Mouse (Mus musculus) stomach, embryonic 14.5 days (tissue): ENCODE data around the gene Akna. TPM values are rescaled to one million over a fixed set of nuclear protein-coding genes. Genes with fewer than 3 reads are reported as not detected.

Experiments
- ATAC-seq: fragments of 200-750 bp; cut with Nextera tagmentation; 2 replicates; pipeline ENCODE4 v1.8.0; 2017; ENCODE audit warnings: low read depth, moderate TSS enrichment; ENCODE audit not compliant: insufficient number of reproducible peaks, insufficient read depth, low FRiP score
- H3K27ac ChIP-seq: fragments of 300-500 bp; sonication (generic); 2 replicates; pipeline ENCODE4 v1.5.1; 2014; ENCODE audit warnings: mild to moderate bottlenecking, low read length, moderate library complexity, mixed read lengths
- H3K27me3 ChIP-seq: fragments of 300-500 bp; sonication (generic); 2 replicates; pipeline ENCODE4 v1.6.1; 2014; ENCODE audit warnings: low read length, control low read depth, mixed read lengths; ENCODE audit not compliant: control insufficient read depth, insufficient read depth
- H3K36me3 ChIP-seq: fragments of 300-500 bp; sonication (generic); 2 replicates; pipeline ENCODE4 v1.6.1; 2014; ENCODE audit warnings: mild to moderate bottlenecking, control low read depth, low read length, moderate library complexity, mixed read lengths; ENCODE audit not compliant: control insufficient read depth, insufficient read depth
- H3K4me1 ChIP-seq: fragments of 300-500 bp; sonication (generic); 2 replicates; pipeline ENCODE4 v1.6.1; 2014; ENCODE audit warnings: low read length, control low read depth, mixed read lengths; ENCODE audit not compliant: control insufficient read depth, insufficient read depth
- H3K4me2 ChIP-seq: fragments of 300-500 bp; sonication (generic); replicated peaks from 2 replicates; pipeline ENCODE4 v1.6.1; 2014; ENCODE audit warnings: low read depth, low read length, control low read depth
- H3K4me3 ChIP-seq: fragments of 300-500 bp; sonication (generic); 2 replicates; pipeline ENCODE4 v1.5.1; 2014; ENCODE audit warnings: low read depth, low read length, control low read depth
- H3K9ac ChIP-seq: fragments of 300-500 bp; sonication (generic); replicated peaks from 2 replicates; pipeline ENCODE4 v1.6.1; 2014; ENCODE audit warnings: low read depth, mild to moderate bottlenecking, control low read depth, low read length, moderate library complexity, mixed read lengths
- H3K9me3 ChIP-seq: fragments of 300-500 bp; sonication (generic); 2 replicates; pipeline ENCODE4 v1.6.1; 2016; ENCODE audit warnings: low read depth, low read length, control low read depth; ENCODE audit not compliant: control insufficient read depth
- WGBS: fragments of 180-500 bp; shearing (Covaris S2); extraction: QIAGEN DNeasy Blood & Tissue Kit; methylation state at CpG from one replicate; pipeline ENCODE4 v1.1.7; 2014; 5-methylcytosine and 5-hydroxymethylcytosine counted together
- polyA plus RNA-seq: library from polyadenylated mRNA; unstranded; fragments of >200 nt; fragmentation: Nextera tagmentation; extraction: Ambion mirVana; gene quantifications from 2 replicates; pipeline ENCODE4 v1.2.1, GENCODE M21; 2014

Gene Akna
- polyA plus RNA-seq, 1 experiment from 2014 or later: 6.9 TPM

GRCm38 (mm10) chr4:63370897-63371296 lies 32.3 kb downstream of the Akna start:
- Histone ChIP-seq H3K4me3 (no peak overlapping the region), H3K27me3 (no peaks in the 10 kb centered on the region), H3K36me3 (peaks cover 33% of the 10 kb centered on the region; the same call in 1 of the 2 replicates), H3K4me1 (no peaks in the 10 kb centered on the region), H3K27ac (no peak overlapping the region), H3K4me2 (no peak overlapping the region), H3K9ac (no peak overlapping the region), H3K9me3 (no peaks in the 10 kb centered on the region)
- ATAC-seq: no peak
- 58% methylated on average over 7 of the region's 7 CpGs for WGBS

GRCm38 (mm10) chr4:63368577-63368976 lies 34.6 kb downstream of the Akna start:
- H3K27me3 ChIP-seq: no peaks in the 10 kb centered on the region
- no peak overlapping the region for H3K27ac ChIP-seq
- no peaks in the 10 kb centered on the region for H3K4me1 ChIP-seq
- WGBS: 14% methylated on average over 4 of the region's 4 CpGs
- H3K36me3 ChIP-seq: peaks cover 29% of the 10 kb centered on the region; the same call in 1 of the 2 replicates
- no peak overlapping the region for H3K4me3 ChIP-seq
- H3K9ac ChIP-seq: no peak overlapping the region
- no peak overlapping the region for H3K4me2 ChIP-seq
- ATAC-seq: peak; percentile 8; the same call in 1 of the 2 replicates
- H3K9me3 ChIP-seq: no peaks in the 10 kb centered on the region

- Histone ChIP-seq H3K27ac (no peak within 1 kb of the TSS), H3K4me1 (no peaks in the 10 kb centered on the region), H3K36me3 (no peaks in the 10 kb centered on the region), H3K27me3 (no peaks in the 10 kb centered on the region), H3K4me2 (no peak within 1 kb of the TSS), H3K9ac (no peak within 1 kb of the TSS), H3K9me3 (no peaks in the 10 kb centered on the region), H3K4me3 (no peak within 1 kb of the TSS)
- 78% methylated on average over 5 of the region's 5 CpGs for WGBS
- ATAC-seq: no peak
These were observed 41.0 kb downstream of the Akna start, which contains the start of gene Orm2 for GRCm38 (mm10) chr4:63362150-63362549. Gene Orm2 (plus strand): TSS chr4:63362449.

GRCm38 (mm10) chr4:63359861-63360260 lies 43.3 kb downstream of the Akna start:
- no peaks in the 10 kb centered on the region for H3K4me1 ChIP-seq
- H3K27ac ChIP-seq: no peak overlapping the region
- no peaks in the 10 kb centered on the region for H3K36me3 ChIP-seq
- H3K4me3 ChIP-seq: no peak overlapping the region
- no peaks in the 10 kb centered on the region for H3K27me3 ChIP-seq
- 85% methylated on average over 6 of the region's 6 CpGs for WGBS
- no peak for ATAC-seq
- no peak overlapping the region for H3K4me2 ChIP-seq
- H3K9me3 ChIP-seq: no peaks in the 10 kb centered on the region
- H3K9ac ChIP-seq: no peak overlapping the region

GRCm38 (mm10) chr4:63356981-63357570 lies 46.1 kb downstream of the Akna start:
- Histone ChIP-seq H3K36me3 (no peaks in the 10 kb centered on the region), H3K4me2 (no peak overlapping the region), H3K27ac (no peak overlapping the region), H3K9me3 (no peaks in the 10 kb centered on the region), H3K4me3 (no peak overlapping the region), H3K9ac (no peak overlapping the region), H3K4me1 (no peaks in the 10 kb centered on the region), H3K27me3 (no peaks in the 10 kb centered on the region)
- ATAC-seq: no peak
- WGBS: 56% methylated on average over 2 of the region's 2 CpGs

- no peak within 1 kb of the TSS for H3K9ac ChIP-seq
- H3K27me3 ChIP-seq: no peaks in the 10 kb centered on the region
- H3K27ac ChIP-seq: no peak within 1 kb of the TSS
- no peak for ATAC-seq
- WGBS: 92% methylated on average over 4 of the region's 4 CpGs
- no peaks in the 10 kb centered on the region for H3K36me3 ChIP-seq
- no peaks in the 10 kb centered on the region for H3K4me1 ChIP-seq
- no peaks in the 10 kb centered on the region for H3K9me3 ChIP-seq
- H3K4me2 ChIP-seq: no peak within 1 kb of the TSS
- no peak within 1 kb of the TSS for H3K4me3 ChIP-seq
These were observed 47.1 kb downstream of the Akna start, which contains the start of gene Orm3 for GRCm38 (mm10) chr4:63355877-63356665. Gene Orm3 (plus strand): TSS chr4:63356162.

GRCm38 (mm10) chr4:63348524-63348923 lies 54.6 kb downstream of the Akna start:
- H3K4me1 ChIP-seq: no peaks in the 10 kb centered on the region
- no peaks in the 10 kb centered on the region for H3K9me3 ChIP-seq
- no peak overlapping the region for H3K4me2 ChIP-seq
- H3K4me3 ChIP-seq: no peak overlapping the region
- H3K27ac ChIP-seq: no peak overlapping the region
- H3K9ac ChIP-seq: no peak overlapping the region
- 72% methylated on average over 6 of the region's 6 CpGs for WGBS
- no peaks in the 10 kb centered on the region for H3K36me3 ChIP-seq
- no peak for ATAC-seq
- H3K27me3 ChIP-seq: no peaks in the 10 kb centered on the region

GRCm38 (mm10) chr4:63346659-63347058 lies 56.5 kb downstream of the Akna start:
- Histone ChIP-seq H3K4me2 (no peak overlapping the region), H3K4me1 (no peaks in the 10 kb centered on the region), H3K9ac (no peak overlapping the region), H3K9me3 (no peaks in the 10 kb centered on the region), H3K4me3 (no peak overlapping the region), H3K36me3 (no peaks in the 10 kb centered on the region), H3K27me3 (no peaks in the 10 kb centered on the region), H3K27ac (no peak overlapping the region)
- no peak for ATAC-seq
- 81% methylated on average over 4 of the region's 4 CpGs for WGBS
